Mouse (Mus musculus): ENCODE results near the gene Crebl2.

GRCm38 (mm10) chr6:134782900-134783299, 47.1 kb upstream of the Crebl2 start:
- TF ChIP-seq POLR2A (IDR thresholded peaks at IDR 0.05; ENCODE audit: extremely low read depth, insufficient read depth, low read length) (no peak), CTCF (IDR thresholded peaks at IDR 0.05; ENCODE audit: extremely low read depth, insufficient read depth, low read length) (no peak)
